Comparison of ENCODE assay signal across 18 mouse cellular contexts in the genomic region with DNA sequence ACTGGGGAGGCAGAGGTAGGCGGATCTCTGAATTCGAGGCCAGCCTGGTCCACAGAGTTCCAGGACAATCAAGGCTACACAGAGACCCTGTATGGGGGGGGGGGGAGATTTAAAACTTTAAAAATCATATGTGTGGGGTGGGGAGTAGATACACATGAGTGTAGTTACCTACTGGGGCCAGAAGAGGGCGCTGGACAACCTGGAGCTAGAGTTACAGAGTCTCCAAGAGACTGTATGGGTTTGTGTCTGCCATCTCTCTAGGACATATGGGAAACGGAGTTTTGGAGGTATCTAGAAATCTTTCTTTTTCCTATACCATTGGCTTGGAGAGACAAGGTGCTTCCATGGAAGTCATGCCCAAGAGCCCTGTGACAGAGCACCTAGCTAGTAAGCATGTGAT. TPM values are rescaled to one million over a fixed set of nuclear protein-coding genes. Genes with fewer than 3 reads are reported as not detected.
DNase-seq lines count a peak whose midpoint lies in the region; ATAC-seq and TF ChIP-seq lines count a peak whose summit lies in the region.
"Had no signal": no experiment of that assay in that cellular context is flagged by ENCODE, and none has a peak within 500 bp of the region (broad histone marks: within the 10 kb centered on the region; RNA-seq: fewer than 3 reads in every experiment).

No protein-coding gene starts in this region.

- 73% methylated on average over 4 of the region's 4 CpGs for WGBS in heart, adult 2 months
- 60% methylated on average over 4 of the region's 4 CpGs for WGBS in lung, embryonic 14.5 days
- WGBS in midbrain, embryonic 11.5 days = 60% methylated on average over 4 of the region's 4 CpGs

- TF ChIP-seq CTCF in heart, adult 2 months (IDR thresholded peaks at IDR 0.05) = peak; percentile 48
- peak; percentile 60 for TF ChIP-seq CTCF in lung, embryonic 14.5 days (IDR thresholded peaks at IDR 0.05; ENCODE audit: low read depth)

- no peak for TF ChIP-seq EP300 in heart, adult 2 months (IDR thresholded peaks at IDR 0.05; ENCODE audit: insufficient read depth, low read depth, low read length)

- no peak for ATAC-seq in lung, embryonic 14.5 days (ENCODE audit: insufficient read depth)
- no peak for ATAC-seq in megakaryocyte, adult 5-6 weeks (ENCODE audit: poor library complexity, severe bottlenecking)
- no peak for ATAC-seq in midbrain, embryonic 11.5 days (ENCODE audit: low FRiP score)

- intact Hi-C loops in heart, adult 2 months (cut with DNase I) = loop anchor here (5.0 kb wide), 2 partner anchors 98 to 348 kb away; a partner anchor contains a TSS

- H3K27me3 ChIP-seq in heart, adult 2 months (ENCODE audit: control insufficient read depth, insufficient read depth, low read length) = no peaks in the 10 kb centered on the region
- H3K27me3 ChIP-seq in lung, embryonic 14.5 days (ENCODE audit: insufficient read depth, low read length) = no peaks in the 10 kb centered on the region
- no peaks in the 10 kb centered on the region for H3K27me3 ChIP-seq in midbrain, embryonic 11.5 days (ENCODE audit: control insufficient read depth, insufficient read depth, low read length)
- H3K27me3 ChIP-seq: kidney, embryonic 15.5 days had no signal

- no peak overlapping the region for H3K9ac ChIP-seq in heart, adult 2 months (ENCODE audit: low read depth, low read length)
- H3K9ac ChIP-seq in lung, embryonic 14.5 days = no peak overlapping the region
- H3K9ac ChIP-seq in midbrain, embryonic 11.5 days (ENCODE audit: low read length) = no peak overlapping the region
- H3K9ac ChIP-seq: kidney, embryonic 15.5 days; liver, embryonic 15.5 days; midbrain, embryonic 12.5 days had no signal

- H3K9me3 ChIP-seq in lung, embryonic 14.5 days (ENCODE audit: low read depth, low read length) = no peaks in the 10 kb centered on the region
- H3K9me3 ChIP-seq in midbrain, embryonic 11.5 days (ENCODE audit: control insufficient read depth, low read length) = no peaks in the 10 kb centered on the region
- H3K9me3 ChIP-seq: kidney, embryonic 15.5 days; liver, embryonic 15.5 days; midbrain, embryonic 12.5 days had no signal

- H3K79me2 ChIP-seq in heart, adult 2 months (replicated peaks; ENCODE audit: control insufficient read depth, insufficient read depth, low read length) = no peaks in the 10 kb centered on the region

- DNase-seq in heart, adult 2 months = no peak
- DNase-seq in heart, adult 8-10 months (ENCODE audit: low spot score) = no peak
- DNase-seq in lung, embryonic 14.5 days = no peak
- no peak for DNase-seq in lung, adult 18-20 months
- peak; percentile 43 for DNase-seq in T-cell, adult 2 months (ENCODE audit: low spot score)
- DNase-seq in thymus, postnatal 25 days = peak; percentile 67
- DNase-seq in midbrain, embryonic 11.5 days (ENCODE audit: low spot score, missing footprints) = no peak
- DNase-seq: adrenal gland, postnatal 36 days; cerebellum, postnatal 36 days; gastrocnemius, postnatal 25 days; heart, postnatal 36 days; layer of hippocampus, postnatal 36 days had no signal

- TF ChIP-seq POLR2A in heart, adult 2 months (IDR thresholded peaks at IDR 0.05; ENCODE audit: insufficient read depth, low read depth, low read length) = no peak

- no peaks in the 10 kb centered on the region for H3K36me3 ChIP-seq in heart, adult 2 months (ENCODE audit: control insufficient read depth, insufficient read depth, low read length)
- H3K36me3 ChIP-seq in lung, embryonic 14.5 days (ENCODE audit: insufficient read depth) = no peaks in the 10 kb centered on the region
- no peaks in the 10 kb centered on the region for H3K36me3 ChIP-seq in midbrain, embryonic 11.5 days (ENCODE audit: control insufficient read depth, insufficient read depth, low read length)
- H3K36me3 ChIP-seq: kidney, embryonic 15.5 days; liver, embryonic 15.5 days; midbrain, embryonic 12.5 days had no signal

- H3K4me1 ChIP-seq in heart, adult 2 months (ENCODE audit: control insufficient read depth, insufficient read depth, low read length) = peaks cover 5% of the 10 kb centered on the region
- H3K4me1 ChIP-seq in lung, embryonic 14.5 days (ENCODE audit: insufficient read depth) = peaks cover 9% of the 10 kb centered on the region
- peaks cover 16% of the 10 kb centered on the region for H3K4me1 ChIP-seq in midbrain, embryonic 11.5 days (ENCODE audit: control insufficient read depth, insufficient read depth, low read length)

- H3K4me3 ChIP-seq in heart, adult 2 months = no peak overlapping the region
- H3K4me3 ChIP-seq in lung, embryonic 14.5 days (ENCODE audit: low read depth, low read length) = no peak overlapping the region
- no peak overlapping the region for H3K4me3 ChIP-seq in midbrain, embryonic 11.5 days (ENCODE audit: low read depth, low read length)
- H3K4me3 ChIP-seq: kidney, embryonic 15.5 days; liver, embryonic 15.5 days; midbrain, embryonic 12.5 days had no signal

- H3K27ac ChIP-seq in heart, adult 2 months = no peak overlapping the region
- H3K27ac ChIP-seq in lung, embryonic 14.5 days (ENCODE audit: low read depth) = no peak overlapping the region
- H3K27ac ChIP-seq in midbrain, embryonic 11.5 days (ENCODE audit: low read depth, low read length) = no peak overlapping the region
- H3K27ac ChIP-seq: kidney, embryonic 15.5 days; liver, embryonic 15.5 days; midbrain, embryonic 12.5 days had no signal

- H3K4me2 ChIP-seq in lung, embryonic 14.5 days = no peak overlapping the region
- H3K4me2 ChIP-seq in midbrain, embryonic 11.5 days = no peak overlapping the region
- H3K4me2 ChIP-seq: kidney, embryonic 15.5 days; liver, embryonic 15.5 days; midbrain, embryonic 12.5 days had no signal

RNA-seq across cellular contexts. Expression of a gene that starts 1.1 kb away (rescaled TPM):
- total RNA-seq in heart, adult 2 months (2021) = 1 to 10 TPM; 9.2 to 9.3 TPM
- 11.2 and 14.6 TPM in 2 replicates for polyA plus RNA-seq in heart, adult 2 months (2012; rRNA removed)
- 10 to 100 TPM in 3 of 4 experiments, 1 to 10 TPM in 1; 9.0 to 11.3 (median 10.3) TPM for total RNA-seq in heart, adult 8-10 months (2022)
- polyA plus RNA-seq in lung, embryonic 14.5 days (2014; fragmentation: Nextera tagmentation; extraction: Ambion mirVana) = 3.4 and 3.7 TPM in 2 replicates
- total RNA-seq in megakaryocyte, adult 5-6 weeks (2015) = 1.4 and 1.8 TPM in 2 replicates
- total RNA-seq in megakaryocyte, adult 5-6 weeks (2017) = 0.89 and 1.1 TPM in 2 replicates
- 1.7 and 2.4 TPM in 2 replicates for polyA plus RNA-seq in midbrain, embryonic 11.5 days (2014; fragmentation: Nextera tagmentation; extraction: Ambion mirVana)

RNA-seq across cellular contexts. Expression of a gene that starts 13.9 kb away (rescaled TPM):
- not detected for total RNA-seq in heart, adult 2 months (2021)
- not detected in 2 replicates for polyA plus RNA-seq in heart, adult 2 months (2012; rRNA removed)
- not detected for total RNA-seq in heart, adult 8-10 months (2022)
- not detected in 2 replicates for polyA plus RNA-seq in lung, embryonic 14.5 days (2014; fragmentation: Nextera tagmentation; extraction: Ambion mirVana)
- not detected in 2 replicates for total RNA-seq in megakaryocyte, adult 5-6 weeks (2015)
- total RNA-seq in megakaryocyte, adult 5-6 weeks (2017) = not detected in 2 replicates
- polyA plus RNA-seq in midbrain, embryonic 11.5 days (2014; fragmentation: Nextera tagmentation; extraction: Ambion mirVana) = not detected in 2 replicates
- total RNA-seq: adrenal gland, postnatal 36 days; gastrocnemius, postnatal 25 days; heart, postnatal 36 days; neutrophil, adult 5-6 weeks had no signal
- polyA plus RNA-seq: kidney, embryonic 15.5 days; liver, embryonic 15.5 days; midbrain, embryonic 12.5 days; urinary bladder, adult 2 months had no signal

RNA-seq across cellular contexts. Expression of a gene that starts 25.4 kb away (rescaled TPM):
- total RNA-seq in heart, adult 2 months (2021) = under 1 TPM; 0.18 to 0.80 TPM
- 0.35 and 0.79 TPM in 2 replicates for polyA plus RNA-seq in heart, adult 2 months (2012; rRNA removed)
- total RNA-seq in heart, adult 8-10 months (2022) = under 1 TPM; 0.25 to 0.87 (median 0.67) TPM
- 395 and 399 TPM in 2 replicates for polyA plus RNA-seq in lung, embryonic 14.5 days (2014; fragmentation: Nextera tagmentation; extraction: Ambion mirVana)
- total RNA-seq in megakaryocyte, adult 5-6 weeks (2015) = 220 and 258 TPM in 2 replicates
- total RNA-seq in megakaryocyte, adult 5-6 weeks (2017) = 232 and 240 TPM in 2 replicates
- polyA plus RNA-seq in midbrain, embryonic 11.5 days (2014; fragmentation: Nextera tagmentation; extraction: Ambion mirVana) = 346 and 363 TPM in 2 replicates

RNA-seq across cellular contexts. Expression of a gene that starts 48.5 kb away (rescaled TPM):
- 1 to 10 TPM; 1.9 to 2.0 TPM for total RNA-seq in heart, adult 2 months (2021)
- polyA plus RNA-seq in heart, adult 2 months (2012; rRNA removed) = 3.0 and 3.7 TPM in 2 replicates
- 1 to 10 TPM in 3 of 4 experiments, under 1 TPM in 1; 0.78 to 3.2 (median 2.3) TPM for total RNA-seq in heart, adult 8-10 months (2022)
- polyA plus RNA-seq in lung, embryonic 14.5 days (2014; fragmentation: Nextera tagmentation; extraction: Ambion mirVana) = 144 and 158 TPM in 2 replicates
- total RNA-seq in megakaryocyte, adult 5-6 weeks (2015) = 126 and 127 TPM in 2 replicates
- 60.0 and 73.7 TPM in 2 replicates for total RNA-seq in megakaryocyte, adult 5-6 weeks (2017)
- polyA plus RNA-seq in midbrain, embryonic 11.5 days (2014; fragmentation: Nextera tagmentation; extraction: Ambion mirVana) = 87.1 and 89.7 TPM in 2 replicates

RNA-seq across cellular contexts. Expression of a gene that starts 48.7 kb away (rescaled TPM):
- 1 to 10 TPM; 2.5 to 3.2 TPM for total RNA-seq in heart, adult 2 months (2021)
- polyA plus RNA-seq in heart, adult 2 months (2012; rRNA removed) = 11.8 and 14.3 TPM in 2 replicates
- 1 to 10 TPM; 2.3 to 6.0 (median 4.9) TPM for total RNA-seq in heart, adult 8-10 months (2022)
- 4.6 TPM in 2 replicates for polyA plus RNA-seq in lung, embryonic 14.5 days (2014; fragmentation: Nextera tagmentation; extraction: Ambion mirVana)
- 2.4 and 3.0 TPM in 2 replicates for total RNA-seq in megakaryocyte, adult 5-6 weeks (2015)
- 2.8 and 4.7 TPM in 2 replicates for total RNA-seq in megakaryocyte, adult 5-6 weeks (2017)
- 2.8 and 3.9 TPM in 2 replicates for polyA plus RNA-seq in midbrain, embryonic 11.5 days (2014; fragmentation: Nextera tagmentation; extraction: Ambion mirVana)

Comparison
In these comparisons a context has a peak if more than half of its experiments do, and no peak if none do; other contexts are left out.
1. DNase-seq: peak in T-cell, adult 2 months (single experiment) and thymus, postnatal 25 days (single experiment); none in heart, adult 2 months (0 of 2), heart, adult 8-10 months (single experiment), lung, embryonic 14.5 days (single experiment), lung, adult 18-20 months (0 of 2) and midbrain, embryonic 11.5 days (single experiment).
2. RNA of a gene that starts 25.4 kb away (total RNA-seq): 220 to 258 TPM in megakaryocyte, adult 5-6 weeks; 0.18 to 0.80 TPM in heart, adult 2 months and 0.25 to 0.87 TPM in heart, adult 8-10 months; every median in the first group is over 100 times any median in the second.